Mouse (Mus musculus): ENCODE measurements around the gene Atp13a1. TPM values are rescaled to one million over a fixed set of nuclear protein-coding genes. Genes with fewer than 3 reads are reported as not detected.

The Atp13a1 gene
- polyA plus RNA-seq, 1 experiment from 2014 or later, result 46.2 TPM

DNA sequence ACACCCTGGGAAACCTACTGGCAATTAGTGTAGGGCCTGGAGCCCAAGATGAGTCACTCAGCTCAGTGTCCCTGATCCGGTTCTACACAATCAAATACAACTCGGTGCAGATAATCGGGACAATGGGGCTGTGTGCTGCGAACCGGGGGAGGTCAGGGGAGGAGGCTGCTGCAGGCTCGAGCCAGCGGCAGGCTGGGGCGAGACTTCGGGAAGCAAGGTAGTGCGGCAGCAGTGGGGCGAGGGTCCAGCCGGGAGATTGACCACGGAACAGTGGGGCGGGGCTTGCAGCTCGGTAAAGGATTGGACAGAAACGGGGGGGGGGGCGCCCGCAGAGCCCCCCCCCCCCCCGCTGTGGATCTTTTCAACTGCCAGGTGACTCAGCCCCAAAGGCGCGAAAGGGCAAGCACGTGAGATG is 31.0 kb downstream of the Atp13a1 start:
- Histone ChIP-seq H3K4me3 (peak overlapping the region; percentile 58), H3K4me2 (peak overlapping the region; percentile 91), H3K27ac (peak overlapping the region; percentile 70; the same call in 1 of the 2 replicates), H3K27me3 (no peaks in the 10 kb centered on the region), H3K36me3 (peaks cover 2% of the 10 kb centered on the region; the same call in 1 of the 2 replicates), H3K9me3 (no peaks in the 10 kb centered on the region), H3K9ac (peak overlapping the region; percentile 52), H3K4me1 (peaks cover 12% of the 10 kb centered on the region)
- ATAC-seq (ENCODE audit: borderline replicate concordance, extremely low read depth, low FRiP score, low TSS enrichment), result peak; percentile 13; the same call in 1 of the 2 replicates
- 1% methylated on average over 15 of the region's 22 CpGs for WGBS

DNA sequence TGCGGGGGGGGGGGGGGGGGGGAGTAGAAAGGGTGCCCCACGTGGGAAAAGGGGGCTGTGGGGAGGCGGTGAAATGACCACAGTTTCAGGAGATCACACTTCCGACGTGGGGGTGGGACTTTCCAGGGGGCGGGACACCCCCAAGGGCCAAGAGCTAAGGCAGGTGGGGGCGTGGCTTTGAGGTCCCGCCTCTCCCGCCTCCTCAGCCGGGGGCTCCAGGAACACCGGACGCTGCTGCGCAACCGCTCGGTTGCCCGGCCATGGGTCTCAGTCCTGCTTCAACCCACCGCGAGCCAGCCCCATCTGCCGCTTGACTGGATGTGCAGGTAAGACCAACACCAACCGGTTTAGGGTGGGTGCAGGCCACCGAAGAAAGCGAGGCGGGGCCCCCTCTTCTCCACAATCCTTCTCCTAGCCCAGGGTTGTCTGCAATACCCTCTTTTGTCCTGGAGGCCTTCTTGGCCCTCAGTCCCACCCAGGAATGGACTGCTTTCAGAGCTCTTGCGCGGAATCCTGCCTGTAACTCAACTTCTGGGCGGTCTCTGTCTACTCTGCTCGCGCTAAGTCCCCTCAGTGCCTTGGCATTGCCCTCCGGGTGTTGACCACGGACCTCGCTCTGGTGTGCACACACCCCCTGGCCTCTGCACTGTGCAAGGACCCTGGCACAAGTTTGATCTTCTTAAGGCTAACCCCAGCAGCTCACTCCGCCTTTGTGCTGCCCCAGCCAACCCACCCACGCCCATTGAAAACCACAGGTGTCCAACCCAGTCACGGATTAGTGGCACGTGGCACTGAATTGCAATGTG is 31.6 kb downstream of the Atp13a1 start, which contains the start of gene Lpar2:
Lpar2 (plus strand) TSS at position 44 of the 806 bp plus-strand sequence.
- no peaks in the 10 kb centered on the region for H3K9me3 ChIP-seq
- peak within 1 kb of the TSS; percentile 58 for H3K4me3 ChIP-seq
- H3K27ac ChIP-seq, result peak within 1 kb of the TSS; percentile 70
- H3K36me3 ChIP-seq, result peaks cover 2% of the 10 kb centered on the region; the same call in 1 of the 2 replicates
- peak within 1 kb of the TSS; percentile 52 for H3K9ac ChIP-seq
- WGBS, result 3% methylated on average over 32 of the region's 35 CpGs
- peaks cover 12% of the 10 kb centered on the region for H3K4me1 ChIP-seq
- H3K4me2 ChIP-seq, result peak within 1 kb of the TSS; percentile 91
- H3K27me3 ChIP-seq, result no peaks in the 10 kb centered on the region
- peak; percentile 81 for ATAC-seq (ENCODE audit: borderline replicate concordance, extremely low read depth, low FRiP score, low TSS enrichment)

DNA sequence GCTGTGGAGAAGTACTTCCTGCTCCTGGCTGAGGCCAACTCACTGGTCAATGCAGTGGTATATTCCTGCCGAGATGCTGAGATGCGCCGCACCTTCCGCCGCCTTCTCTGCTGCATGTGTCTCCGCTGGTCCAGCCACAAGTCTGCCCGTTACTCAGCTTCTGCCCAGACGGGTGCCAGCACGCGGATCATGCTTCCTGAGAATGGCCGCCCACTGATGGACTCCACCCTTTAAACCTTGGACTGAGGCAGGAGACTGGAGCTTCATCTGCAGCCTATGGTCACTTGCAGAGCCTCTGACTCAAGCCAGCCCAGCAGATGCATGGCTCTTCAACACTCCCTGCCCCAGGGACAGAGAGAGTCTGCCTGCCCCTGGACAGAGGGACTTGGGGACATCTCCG is 35.4 kb downstream of the Atp13a1 start:
- Histone ChIP-seq H3K36me3 (peaks cover 2% of the 10 kb centered on the region; the same call in 1 of the 2 replicates), H3K27me3 (no peaks in the 10 kb centered on the region), H3K4me2 (no peak overlapping the region), H3K4me3 (no peak overlapping the region), H3K9me3 (no peaks in the 10 kb centered on the region), H3K4me1 (peaks cover 12% of the 10 kb centered on the region), H3K9ac (no peak overlapping the region), H3K27ac (no peak overlapping the region)
- 88% methylated on average over 12 of the region's 12 CpGs for WGBS
- no peak for ATAC-seq (ENCODE audit: borderline replicate concordance, extremely low read depth, low FRiP score, low TSS enrichment)

GRCm38 (mm10) chr8:69832298-69832853 is 41.4 kb downstream of the Atp13a1 start, which contains the start of gene Pbx4:
Gene Pbx4 (plus strand): TSS chr8:69832491.
- peak; percentile 96 for ATAC-seq (ENCODE audit: borderline replicate concordance, extremely low read depth, low FRiP score, low TSS enrichment)
- Histone ChIP-seq H3K27me3 (no peaks in the 10 kb centered on the region), H3K9ac (peak within 1 kb of the TSS; percentile 60), H3K4me2 (peak within 1 kb of the TSS; percentile 98), H3K4me1 (peaks cover 7% of the 10 kb centered on the region), H3K36me3 (no peaks in the 10 kb centered on the region), H3K9me3 (no peaks in the 10 kb centered on the region), H3K4me3 (peak within 1 kb of the TSS; percentile 56), H3K27ac (peak within 1 kb of the TSS; percentile 44; the same call in 1 of the 2 replicates)
- under 1% methylated on average over 38 of the region's 38 CpGs for whole genome bisulfite sequencing

DNA sequence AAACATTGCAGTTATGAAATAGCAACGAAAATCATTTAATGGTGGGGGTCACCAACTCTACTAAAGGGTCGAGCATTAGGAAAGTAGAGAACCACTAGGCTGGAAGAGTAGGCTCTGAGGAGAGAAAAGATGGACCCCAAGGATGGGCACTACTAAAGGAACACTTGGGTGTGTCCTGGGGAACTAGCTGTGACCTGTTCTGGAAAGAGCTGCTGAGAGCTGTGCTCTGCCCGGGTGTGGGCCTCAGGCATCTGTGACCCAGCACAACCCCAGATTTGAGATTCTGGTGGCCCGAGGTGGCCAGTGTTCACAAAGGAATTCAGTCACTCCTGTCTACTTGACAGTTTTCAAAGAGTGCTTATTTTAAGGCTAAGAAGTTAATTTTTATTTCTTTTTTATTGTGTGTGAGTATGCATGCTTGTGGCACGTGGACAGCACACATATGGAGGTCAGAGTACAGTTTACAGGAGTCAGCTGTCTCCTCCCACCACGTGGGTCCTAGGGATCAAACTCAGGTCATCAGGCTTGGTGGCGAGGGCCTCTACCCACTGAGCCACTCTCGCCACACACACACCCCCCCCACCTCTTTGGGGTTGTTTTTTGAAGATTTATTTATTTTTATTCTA is 46.2 kb downstream of the Atp13a1 start:
- Histone ChIP-seq H3K4me3 (no peak overlapping the region), H3K36me3 (no peaks in the 10 kb centered on the region), H3K9ac (no peak overlapping the region), H3K4me2 (no peak overlapping the region), H3K27me3 (no peaks in the 10 kb centered on the region), H3K9me3 (no peaks in the 10 kb centered on the region), H3K27ac (no peak overlapping the region), H3K4me1 (peaks cover 7% of the 10 kb centered on the region)
- WGBS, result 50% methylated on average over 8 of the region's 8 CpGs
- ATAC-seq (ENCODE audit: borderline replicate concordance, extremely low read depth, low FRiP score, low TSS enrichment), result no peak

GRCm38 (mm10) chr8:69847167-69848065 is 56.5 kb downstream of the Atp13a1 start:
- no peak overlapping the region for H3K4me2 ChIP-seq
- peak overlapping the region; percentile 7; the same call in 1 of the 2 replicates for H3K27ac ChIP-seq
- peaks cover 15% of the 10 kb centered on the region for H3K4me1 ChIP-seq
- no peaks in the 10 kb centered on the region for H3K36me3 ChIP-seq
- no peaks in the 10 kb centered on the region for H3K9me3 ChIP-seq
- no peak for ATAC-seq (ENCODE audit: borderline replicate concordance, extremely low read depth, low FRiP score, low TSS enrichment)
- H3K9ac ChIP-seq, result no peak overlapping the region
- WGBS, result 64% methylated on average over 3 of the region's 3 CpGs
- H3K4me3 ChIP-seq, result no peak overlapping the region
- H3K27me3 ChIP-seq, result no peaks in the 10 kb centered on the region

- Histone ChIP-seq H3K27me3 (no peaks in the 10 kb centered on the region), H3K4me1 (peaks cover 15% of the 10 kb centered on the region), H3K9ac (no peak overlapping the region), H3K4me2 (no peak overlapping the region), H3K36me3 (no peaks in the 10 kb centered on the region), H3K9me3 (no peaks in the 10 kb centered on the region), H3K27ac (peak overlapping the region; percentile 39; the same call in 1 of the 2 replicates), H3K4me3 (no peak overlapping the region)
- WGBS, result 42% methylated on average over 8 of the region's 8 CpGs
- ATAC-seq (ENCODE audit: borderline replicate concordance, extremely low read depth, low FRiP score, low TSS enrichment), result peak; percentile 79
These were observed 58.0 kb downstream of the Atp13a1 start for GRCm38 (mm10) chr8:69848951-69849350.

- no peak overlapping the region for H3K4me2 ChIP-seq
- no peaks in the 10 kb centered on the region for H3K9me3 ChIP-seq
- H3K27ac ChIP-seq, result no peak overlapping the region
- no peak overlapping the region for H3K4me3 ChIP-seq
- H3K36me3 ChIP-seq, result no peaks in the 10 kb centered on the region
- ATAC-seq (ENCODE audit: borderline replicate concordance, extremely low read depth, low FRiP score, low TSS enrichment), result no peak
- WGBS, result 39% methylated on average over 3 of the region's 3 CpGs
- H3K4me1 ChIP-seq, result peaks cover 15% of the 10 kb centered on the region
- H3K9ac ChIP-seq, result no peak overlapping the region
- H3K27me3 ChIP-seq, result no peaks in the 10 kb centered on the region
These were observed 58.9 kb downstream of the Atp13a1 start for GRCm38 (mm10) chr8:69849899-69850298.

- Histone ChIP-seq H3K27me3 (no peaks in the 10 kb centered on the region), H3K4me2 (no peak overlapping the region), H3K27ac (no peak overlapping the region), H3K9me3 (no peaks in the 10 kb centered on the region), H3K9ac (no peak overlapping the region), H3K36me3 (no peaks in the 10 kb centered on the region), H3K4me3 (no peak overlapping the region), H3K4me1 (peaks cover 15% of the 10 kb centered on the region)
- WGBS, result 64% methylated on average over 7 of the region's 7 CpGs
- ATAC-seq (ENCODE audit: borderline replicate concordance, extremely low read depth, low FRiP score, low TSS enrichment), result no peak; the same call in 1 of the 2 replicates
These were observed 60.1 kb downstream of the Atp13a1 start for GRCm38 (mm10) chr8:69850926-69851506.

- no peaks in the 10 kb centered on the region for H3K9me3 ChIP-seq
- 88% methylated on average over 10 of the region's 10 CpGs for WGBS
- no peak overlapping the region for H3K27ac ChIP-seq
- no peak overlapping the region for H3K4me3 ChIP-seq
- no peaks in the 10 kb centered on the region for H3K4me1 ChIP-seq
- no peak overlapping the region for H3K9ac ChIP-seq
- no peaks in the 10 kb centered on the region for H3K36me3 ChIP-seq
- no peak overlapping the region for H3K4me2 ChIP-seq
- no peak for ATAC-seq (ENCODE audit: borderline replicate concordance, extremely low read depth, low FRiP score, low TSS enrichment)
- no peaks in the 10 kb centered on the region for H3K27me3 ChIP-seq
These were observed 62.9 kb downstream of the Atp13a1 start for GRCm38 (mm10) chr8:69853869-69854268.
